Comparison of ENCODE assay signal across 9 mouse cellular contexts in the genomic region with DNA sequence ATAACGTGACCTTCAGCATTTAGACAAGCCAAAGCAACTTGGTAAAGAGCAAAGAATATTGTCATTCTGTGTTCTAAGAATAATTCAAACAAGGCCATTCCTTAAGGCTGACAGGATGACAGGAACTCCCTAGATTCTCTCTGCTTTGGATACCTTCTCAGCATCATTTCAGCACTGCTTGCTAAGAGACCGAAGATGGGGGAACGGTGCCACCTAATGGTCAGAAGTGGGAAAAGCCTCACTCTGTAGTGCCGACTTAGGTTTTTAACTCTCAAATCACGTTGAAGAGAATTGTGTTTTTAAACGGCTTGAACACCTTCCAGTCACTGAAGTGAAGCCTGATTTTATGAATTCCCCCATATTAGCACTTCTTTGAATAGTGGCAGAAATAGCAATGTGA.
DNase-seq lines count a peak whose midpoint lies in the region; ATAC-seq and TF ChIP-seq lines count a peak whose summit lies in the region.
"Had no signal": no experiment of that assay in that cellular context is flagged by ENCODE, and none has a peak within 500 bp of the region (broad histone marks: within the 10 kb centered on the region; RNA-seq: fewer than 3 reads in every experiment).

No protein-coding gene starts in this region.

- no peak overlapping the region for H3K27ac ChIP-seq in CH12.LX (ENCODE audit: insufficient read depth, low read depth)
- no peak overlapping the region for H3K27ac ChIP-seq in liver, embryonic 11.5 days (ENCODE audit: low read depth, low read length)
- H3K27ac ChIP-seq in olfactory bulb, adult 2 months (ENCODE audit: insufficient read depth, low read depth, low read length): peak overlapping the region; percentile 91
- H3K27ac ChIP-seq: heart, embryonic 13.5 days had no signal

- H3K4me1 ChIP-seq in CH12.LX (ENCODE audit: control insufficient read depth in 1 of 2, insufficient read depth in 2 of 2): no peaks in the 10 kb centered on the region
- no peaks in the 10 kb centered on the region for H3K4me1 ChIP-seq in liver, embryonic 11.5 days (replicated peaks; ENCODE audit: control insufficient read depth, insufficient read depth, low read length)
- H3K4me1 ChIP-seq in olfactory bulb, adult 2 months (ENCODE audit: control insufficient read depth, insufficient read depth, low read length): peaks cover 7% of the 10 kb centered on the region
- H3K4me1 ChIP-seq: heart, embryonic 13.5 days had no signal

- peak; percentile 90 for TF ChIP-seq RAD21 in CH12.LX (IDR thresholded peaks at IDR 0.05; ENCODE audit: low read depth, low read length)

- no peak overlapping the region for H3K4me3 ChIP-seq in CH12.LX (replicated peaks in 1 of 3; ENCODE audit: low read depth in 2 of 3, low read length in 2 of 3, poor library complexity in 1 of 3)
- H3K4me3 ChIP-seq in liver, embryonic 11.5 days (ENCODE audit: low read depth, low read length): no peak overlapping the region
- H3K4me3 ChIP-seq in olfactory bulb, adult 2 months (ENCODE audit: insufficient read depth, low read depth, low read length): no peak overlapping the region
- H3K4me3 ChIP-seq: heart, embryonic 13.5 days had no signal

- TF ChIP-seq POLR2A in CH12.LX (IDR thresholded peaks at IDR 0.05; ENCODE audit: low read depth, low read length): no peak
- no peak for TF ChIP-seq POLR2A in olfactory bulb, adult 2 months (IDR thresholded peaks at IDR 0.05; ENCODE audit: insufficient read depth, low read depth, low read length)

- H3K27me3 ChIP-seq in CH12.LX (replicated peaks): no peaks in the 10 kb centered on the region
- H3K27me3 ChIP-seq in liver, embryonic 11.5 days (replicated peaks; ENCODE audit: control insufficient read depth, insufficient read depth, low read length): no peaks in the 10 kb centered on the region

- ATAC-seq in granulocyte monocyte progenitor cell, adult 5-6 weeks (replicated peaks; ENCODE audit: poor library complexity, severe bottlenecking): peak; percentile 68
- ATAC-seq in liver, embryonic 11.5 days (replicated peaks; ENCODE audit: low FRiP score): no peak

- no peak overlapping the region for H3K9ac ChIP-seq in CH12.LX (ENCODE audit: insufficient read depth, low read depth)
- H3K9ac ChIP-seq in liver, embryonic 11.5 days (ENCODE audit: low read depth, low read length): no peak overlapping the region
- H3K9ac ChIP-seq: heart, embryonic 13.5 days had no signal

- no peak overlapping the region for H3K4me2 ChIP-seq in CH12.LX (ENCODE audit: insufficient read depth, low read depth, poor library complexity, severe bottlenecking)
- no peak overlapping the region for H3K4me2 ChIP-seq in liver, embryonic 11.5 days
- H3K4me2 ChIP-seq: heart, embryonic 13.5 days had no signal

- dilution Hi-C loops in CH12.LX (cut with MboI; ENCODE audit: extremely low pct_ligation_motif_present, extremely low pct_unique_long_range_greater_than_20kb, low sequenced_read_pairs): no loop called here

- TF ChIP-seq CTCF in CH12.LX (conservative IDR thresholded peaks at IDR 0.05 in 1 of 2, IDR thresholded peaks at IDR 0.05 in 1 of 2; ENCODE audit: low read depth in 2 of 2, low read length in 2 of 2): peak; percentile 80
- no peak for TF ChIP-seq CTCF in olfactory bulb, adult 2 months (IDR thresholded peaks at IDR 0.05; ENCODE audit: insufficient read depth, low read depth, low read length)

- in situ Hi-C loops in CH12.LX (cut with MboI; ENCODE audit: low pct_ligation_motif_present, low pct_unique_long_range_greater_than_20kb, low sequenced_read_pairs): loop anchor here (25.0 kb wide), 1 partner anchor 1028 kb away; no protein-coding TSS in a partner anchor

- H3K79me2 ChIP-seq in CH12.LX (replicated peaks; ENCODE audit: control insufficient read depth, extremely low read depth, insufficient read depth, poor library complexity, severe bottlenecking): no peaks in the 10 kb centered on the region

- no peak for TF ChIP-seq EP300 in CH12.LX (IDR thresholded peaks at IDR 0.05; ENCODE audit: low read length)

- H3K36me3 ChIP-seq in CH12.LX (replicated peaks in 1 of 2; ENCODE audit: control insufficient read depth in 1 of 2, insufficient read depth in 1 of 2, low read length in 1 of 2): no peaks in the 10 kb centered on the region
- no peaks in the 10 kb centered on the region for H3K36me3 ChIP-seq in liver, embryonic 11.5 days (ENCODE audit: control insufficient read depth, insufficient read depth, low read length)
- H3K36me3 ChIP-seq: heart, embryonic 13.5 days had no signal

- peak; percentile 79 for DNase-seq in CH12.LX (ENCODE audit: extremely low read depth)
- DNase-seq in adrenal gland, adult 2 months: peak; percentile 65
- DNase-seq in embryo, embryonic 10.5 days (ENCODE audit: low spot score): peak; percentile 89
- peak; percentile 42 to 69 for DNase-seq in kidney, postnatal 25 days
- peak; percentile 43 for DNase-seq in liver, embryonic 11.5 days (ENCODE audit: low spot score)
- no peak for DNase-seq in spleen, postnatal 36 days (ENCODE audit: low spot score in 2 of 2)

- H3K9me3 ChIP-seq in CH12.LX (replicated peaks; ENCODE audit: low read length): peaks cover 3% of the 10 kb centered on the region
- no peaks in the 10 kb centered on the region for H3K9me3 ChIP-seq in liver, embryonic 11.5 days (ENCODE audit: control insufficient read depth, low read length)
- H3K9me3 ChIP-seq: heart, embryonic 13.5 days had no signal

- WGBS in liver, embryonic 11.5 days: 15% methylated on average over 6 of the region's 6 CpGs
- 3% methylated on average over 6 of the region's 6 CpGs for WGBS in olfactory bulb, adult 2 months

TF ChIP-seq in CH12.LX, 34 proteins besides CTCF, POLR2A, EP300 and RAD21:
- TF ChIP-seq ZC3H11A (IDR thresholded peaks at IDR 0.05; ENCODE audit: low read depth, low read length) (0 out of 2 replicates have a peak, but pooled peaks have one; percentile 19), IRF4 (IDR thresholded peaks at IDR 0.05; ENCODE audit: low read depth, low read length) (no peak), UBTF (IDR thresholded peaks at IDR 0.05; ENCODE audit: low read depth, low read length) (no peak), SMC3 (IDR thresholded peaks at IDR 0.05; ENCODE audit: low read depth, low read length) (peak; percentile 65), CHD2 (IDR thresholded peaks at IDR 0.05; ENCODE audit: low read length) (no peak), HCFC1 (IDR thresholded peaks at IDR 0.05; ENCODE audit: low read depth, low read length) (no peak), MYC (IDR thresholded peaks at IDR 0.05; ENCODE audit: low read depth, low read length) (no peak)

Comparison
In these comparisons a context has a peak if more than half of its experiments do, and no peak if none do; other contexts are left out.
1. DNase-seq: peak in CH12.LX (single experiment), adrenal gland, adult 2 months (single experiment), embryo, embryonic 10.5 days (single experiment), kidney, postnatal 25 days (2 of 2) and liver, embryonic 11.5 days (single experiment); none in spleen, postnatal 36 days (0 of 2).